In the genomic region with DNA sequence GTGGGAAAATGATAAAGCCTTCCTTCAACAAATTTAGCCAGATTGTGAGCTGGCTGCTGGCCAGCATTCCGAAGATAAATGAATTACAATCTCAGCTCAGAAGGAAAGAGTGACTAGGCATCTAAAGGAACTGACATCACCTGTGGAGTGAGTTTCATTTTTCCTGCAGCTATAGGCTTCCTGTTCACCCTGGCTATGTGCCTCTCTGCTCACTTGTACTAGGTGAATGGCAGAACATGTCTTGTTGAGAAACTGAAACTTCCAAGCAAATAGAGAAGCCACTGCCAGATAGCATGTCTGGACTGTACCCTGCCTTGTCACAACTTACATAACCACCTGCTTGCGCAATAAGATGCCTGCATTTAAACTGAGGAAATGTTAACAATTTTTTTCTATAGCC, we compare ENCODE assay signal across 10 mouse cellular contexts. TPM values are rescaled to one million over a fixed set of nuclear protein-coding genes. Genes with fewer than 3 reads are reported as not detected.
DNase-seq lines count a peak whose midpoint lies in the region; ATAC-seq lines count a peak whose summit lies in the region.
"Had no signal": no experiment of that assay in that cellular context is flagged by ENCODE, and none has a peak within 500 bp of the region (broad histone marks: within the 10 kb centered on the region; RNA-seq: fewer than 3 reads in every experiment).

No protein-coding gene starts in this region.

- no peak overlapping the region for H3K27ac ChIP-seq in kidney, embryonic 15.5 days
- peak overlapping the region; percentile 54 for H3K27ac ChIP-seq in heart, embryonic 13.5 days (replicated peaks)
- H3K27ac ChIP-seq: embryonic facial prominence, embryonic 13.5 days; neural tube, embryonic 13.5 days had no signal

- H3K36me3 ChIP-seq in kidney, embryonic 15.5 days: no peaks in the 10 kb centered on the region
- no peaks in the 10 kb centered on the region for H3K36me3 ChIP-seq in heart, embryonic 13.5 days
- H3K36me3 ChIP-seq: embryonic facial prominence, embryonic 13.5 days; neural tube, embryonic 13.5 days had no signal

- peak; percentile 7 for DNase-seq in kidney, adult 11 months
- DNase-seq in Muller cell, postnatal 12 days (ENCODE audit: inconsistent ontology term): peak; percentile 37
- DNase-seq in lung, postnatal 14 days: peak; percentile 62
- DNase-seq in cerebellum, adult 9-11 months: no peak
- no peak for DNase-seq in gastrocnemius, adult 8-10 months (ENCODE audit: low spot score in 2 of 2)
- DNase-seq in layer of hippocampus, postnatal 14 days (ENCODE audit: low spot score in 2 of 2): no peak

- no peaks in the 10 kb centered on the region for H3K9me3 ChIP-seq in kidney, embryonic 15.5 days (replicated peaks)
- no peaks in the 10 kb centered on the region for H3K9me3 ChIP-seq in heart, embryonic 13.5 days
- H3K9me3 ChIP-seq: embryonic facial prominence, embryonic 13.5 days; neural tube, embryonic 13.5 days had no signal

- H3K4me2 ChIP-seq in kidney, embryonic 15.5 days: no peak overlapping the region
- H3K4me2 ChIP-seq in heart, embryonic 13.5 days: no peak overlapping the region
- H3K4me2 ChIP-seq: embryonic facial prominence, embryonic 13.5 days; neural tube, embryonic 13.5 days had no signal

- no peak overlapping the region for H3K4me3 ChIP-seq in kidney, embryonic 15.5 days (replicated peaks)
- no peak overlapping the region for H3K4me3 ChIP-seq in heart, embryonic 13.5 days
- H3K4me3 ChIP-seq: embryonic facial prominence, embryonic 13.5 days; neural tube, embryonic 13.5 days had no signal

- no peak for ATAC-seq in kidney, embryonic 15.5 days (replicated peaks; ENCODE audit: low FRiP score)
- ATAC-seq in heart, embryonic 13.5 days (ENCODE audit: extremely low read depth, insufficient number of reproducible peaks, low FRiP score, low TSS enrichment): no peak

- no peak overlapping the region for H3K9ac ChIP-seq in kidney, embryonic 15.5 days
- H3K9ac ChIP-seq in heart, embryonic 13.5 days: no peak overlapping the region
- H3K9ac ChIP-seq: embryonic facial prominence, embryonic 13.5 days; neural tube, embryonic 13.5 days had no signal

- no peaks in the 10 kb centered on the region for H3K4me1 ChIP-seq in kidney, embryonic 15.5 days
- H3K4me1 ChIP-seq in heart, embryonic 13.5 days: peaks cover 33% of the 10 kb centered on the region
- H3K4me1 ChIP-seq: neural tube, embryonic 13.5 days had no signal

- 81% methylated on average over 2 of the region's 2 CpGs for WGBS in kidney, embryonic 15.5 days
- WGBS in heart, embryonic 13.5 days: 53% methylated on average over 2 of the region's 2 CpGs

- no peaks in the 10 kb centered on the region for H3K27me3 ChIP-seq in kidney, embryonic 15.5 days
- no peaks in the 10 kb centered on the region for H3K27me3 ChIP-seq in heart, embryonic 13.5 days (replicated peaks)
- H3K27me3 ChIP-seq: embryonic facial prominence, embryonic 13.5 days; neural tube, embryonic 13.5 days had no signal

RNA-seq across cellular contexts. Expression of a gene that starts 33.0 kb away (rescaled TPM):
- polyA plus RNA-seq in kidney, embryonic 15.5 days (2015; fragmentation: Nextera tagmentation; extraction: Ambion mirVana): 1.8 and 2.2 TPM in 2 replicates
- polyA plus RNA-seq in heart, embryonic 13.5 days (2015; fragmentation: Nextera tagmentation; extraction: Ambion mirVana): 5.1 and 5.7 TPM in 2 replicates
- not detected for total RNA-seq in gastrocnemius, adult 8-10 months (2022)
- total RNA-seq in layer of hippocampus, postnatal 14 days (2021): under 1 TPM; 0.32 to 0.36 TPM

Comparison
In these comparisons a context has a peak if more than half of its experiments do, and no peak if none do; other contexts are left out.
1. DNase-seq: peak in kidney, adult 11 months (single experiment), Muller cell, postnatal 12 days (single experiment) and lung, postnatal 14 days (single experiment); none in cerebellum, adult 9-11 months (single experiment), gastrocnemius, adult 8-10 months (0 of 2) and layer of hippocampus, postnatal 14 days (0 of 2).